Mouse (Mus musculus): ENCODE measurements around the gene Efna2.
"Not testable (repeated sequence)": the region's sequence is repeated elsewhere in the genome, so short reads cannot be mapped to it uniquely, and the experiment has no call there.

Efna2 gene

GRCm38 (mm10) chr10:80155277-80155676 is 24.0 kb upstream of the Efna2 start:
- DNase-seq: peak in 1 of 2 experiments; percentile 40

GRCm38 (mm10) chr10:80156002-80156751 is 23.1 kb upstream of the Efna2 start:
- DNase-seq: no peak

- DNase-seq: no peak
Observed at GRCm38 (mm10) chr10:80156752-80157053, 22.6 kb upstream of the Efna2 start.

GRCm38 (mm10) chr10:80157141-80157929 is 21.9 kb upstream of the Efna2 start:
- DNase-seq: no peak

DNA sequence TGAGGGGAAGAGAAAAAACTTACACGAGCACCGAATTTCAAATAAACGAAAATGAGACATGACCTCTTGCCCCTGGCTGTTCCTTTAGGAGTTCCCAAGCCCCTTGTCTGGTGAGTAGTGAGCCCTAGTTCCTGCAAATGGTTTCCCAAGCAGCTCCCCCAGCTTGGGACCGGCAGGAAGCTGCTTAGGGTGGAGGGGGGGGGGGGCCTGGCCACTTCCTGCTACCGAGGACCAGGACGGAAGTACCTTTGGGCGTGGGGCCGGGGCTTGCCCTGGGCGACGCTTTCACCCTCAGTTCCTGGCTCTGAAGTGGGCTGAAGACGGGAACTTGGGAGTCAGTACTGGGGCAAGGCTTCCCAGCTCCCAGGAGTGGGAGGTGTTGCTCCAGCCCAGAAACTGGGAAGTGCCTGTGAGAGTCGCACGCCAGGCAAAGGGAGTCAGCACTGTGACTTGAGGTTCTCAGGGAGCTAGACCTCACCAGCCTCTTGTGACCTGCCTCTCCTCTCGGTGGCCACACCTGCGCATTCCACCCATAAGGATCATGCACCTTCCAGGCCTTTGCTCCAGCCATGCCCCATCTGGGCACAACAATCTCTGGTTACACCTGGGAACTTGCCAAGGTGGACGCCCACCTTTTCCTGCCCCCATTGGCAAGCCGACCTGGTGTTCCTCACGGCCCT is 20.8 kb upstream of the Efna2 start:
- DNase-seq: peak in 1 of 2 experiments; percentile 51

GRCm38 (mm10) chr10:80159021-80159560 is 20.2 kb upstream of the Efna2 start:
- peak in 1 of 2 experiments; percentile 72 for DNase-seq

GRCm38 (mm10) chr10:80159561-80160454 is 19.5 kb upstream of the Efna2 start:
- peak; percentile 97 to 99 for DNase-seq

DNA sequence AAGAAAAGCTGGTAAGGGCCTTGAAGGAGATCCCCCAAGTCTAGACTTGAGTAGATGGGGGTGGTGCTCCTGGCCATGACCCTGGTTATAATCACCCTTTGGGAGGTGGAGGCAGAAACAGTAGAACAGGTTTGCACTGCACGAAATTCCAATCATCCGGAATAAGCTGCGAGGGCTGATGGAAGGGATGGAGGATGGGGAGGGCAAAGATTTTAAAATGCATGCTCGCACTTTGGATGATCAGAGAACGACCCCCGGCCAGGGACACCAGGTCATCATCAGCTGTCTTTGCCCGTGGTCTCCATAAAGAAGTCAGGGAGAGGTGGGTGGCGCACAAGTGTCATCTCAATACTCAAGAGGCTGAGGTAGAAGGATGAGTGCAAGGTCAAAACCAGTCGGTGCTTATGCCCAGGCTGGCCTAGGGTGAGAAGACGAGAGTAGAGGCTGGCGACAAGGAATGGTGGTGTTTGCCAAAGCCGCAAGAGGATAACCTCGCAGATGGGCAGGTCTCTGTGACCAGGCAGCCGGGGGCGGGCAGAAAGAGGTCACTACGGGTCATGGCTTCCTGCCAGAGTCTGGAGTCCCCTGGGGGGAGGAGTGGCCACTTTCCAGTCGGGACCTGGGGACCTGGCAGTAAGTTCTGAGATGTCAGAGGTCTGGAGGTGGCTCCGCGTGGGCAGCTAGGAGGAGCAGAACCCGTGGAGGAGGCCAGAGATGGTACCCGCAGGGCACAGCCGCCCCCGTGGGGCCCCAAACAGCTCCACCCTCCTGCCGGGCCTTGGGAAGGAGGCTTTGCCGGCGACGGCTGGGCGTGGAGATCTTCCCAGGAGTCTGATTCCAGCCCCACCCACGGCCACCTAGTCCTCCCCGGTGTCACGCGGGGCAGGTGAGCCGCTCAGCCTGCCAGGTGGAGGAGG is 18.6 kb upstream of the Efna2 start:
- DNase-seq: peak; percentile 75 to 80

- no peak for DNase-seq
Observed at GRCm38 (mm10) chr10:80161522-80162242, 17.6 kb upstream of the Efna2 start.

GRCm38 (mm10) chr10:80162243-80162608 is 17.1 kb upstream of the Efna2 start:
- DNase-seq: no peak

GRCm38 (mm10) chr10:80162716-80163299 is 16.5 kb upstream of the Efna2 start:
- DNase-seq: peak in 1 of 2 experiments; percentile 31

- DNase-seq: peak; percentile 44 to 46
Observed at GRCm38 (mm10) chr10:80163721-80164120, 15.6 kb upstream of the Efna2 start.

DNA sequence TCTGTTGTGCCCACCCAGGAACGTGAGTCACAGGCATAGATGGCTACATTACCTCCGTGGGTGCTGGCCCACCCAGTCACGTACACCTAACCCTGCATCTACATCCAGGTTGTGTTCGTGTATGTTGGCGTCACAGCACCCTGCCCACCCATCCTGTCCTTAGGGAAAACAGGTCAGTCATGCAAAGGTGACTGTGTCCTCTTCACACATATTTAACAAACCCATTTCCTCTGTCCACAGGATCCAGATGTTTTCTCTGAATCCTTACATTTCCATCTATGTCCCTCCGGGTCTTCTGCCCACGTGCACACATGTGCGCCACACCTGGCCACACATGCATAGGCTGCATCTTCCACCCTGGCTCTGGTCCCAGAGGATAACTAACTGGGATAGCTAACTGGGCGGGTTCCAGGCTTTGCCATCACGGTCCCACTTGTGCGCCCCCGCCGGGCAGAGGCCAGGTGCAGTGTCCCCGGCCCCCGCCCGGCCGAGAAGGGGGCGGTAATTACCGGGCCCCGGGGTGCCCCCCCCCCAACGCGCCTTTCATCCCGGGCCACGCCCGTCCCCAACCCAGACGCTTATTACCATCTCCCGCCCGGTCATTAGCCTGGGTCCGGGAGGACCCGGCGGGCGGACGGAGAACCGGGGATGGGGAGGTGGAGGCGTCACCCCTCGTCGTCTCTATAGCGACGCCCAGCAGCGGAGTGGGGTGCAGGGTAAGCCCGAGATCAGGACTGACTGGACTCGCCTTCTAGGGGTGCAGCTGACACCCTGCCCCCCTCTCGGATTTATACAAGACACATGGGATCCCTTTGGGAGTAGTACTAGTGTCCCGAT is 14.9 kb upstream of the Efna2 start:
- DNase-seq: peak in 1 of 2 experiments; percentile 76

- DNase-seq: peak; percentile 99
Observed at GRCm38 (mm10) chr10:80164998-80165344, 14.3 kb upstream of the Efna2 start.

DNA sequence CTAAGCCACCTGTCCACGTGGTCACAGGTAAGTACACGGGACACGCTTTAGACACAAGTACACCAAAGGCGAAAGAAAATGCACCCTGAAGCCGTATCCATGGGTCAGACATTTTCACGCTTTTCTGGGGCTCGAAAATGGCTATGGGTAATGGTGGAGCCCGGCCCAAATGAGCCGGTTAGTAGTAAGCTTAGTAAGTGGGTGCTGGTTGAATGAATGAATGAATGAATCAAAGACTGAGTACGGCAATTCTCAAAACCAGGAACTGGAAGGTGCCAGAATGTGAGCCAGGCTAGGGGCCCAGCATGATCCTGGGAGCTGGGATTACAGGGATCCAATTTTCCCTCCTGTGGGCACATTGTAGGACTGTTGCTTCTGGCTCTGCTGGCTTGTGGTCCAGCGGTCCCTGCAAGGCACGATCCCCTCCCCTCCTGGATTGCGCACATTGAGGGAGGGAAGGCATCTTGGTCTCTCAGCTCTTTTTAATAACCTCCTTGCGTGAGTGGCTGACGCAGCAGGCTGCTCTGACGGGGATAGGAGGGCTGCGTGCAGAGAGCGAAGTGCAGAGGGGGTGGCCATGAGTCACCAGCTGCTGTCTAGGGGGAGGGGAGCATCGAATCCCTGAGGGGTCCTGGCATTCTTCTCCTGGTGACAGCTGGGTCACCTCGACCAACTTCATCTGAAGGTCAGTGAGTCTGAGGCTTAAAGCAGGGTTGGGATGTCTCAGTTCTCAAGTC is 13.7 kb upstream of the Efna2 start, which contains the start of gene Cirbp:
Gene Cirbp, plus strand, starts transcription at position 594 of the 737 bp plus-strand sequence.
- DNase-seq: peak; percentile 61 to 69

- not testable (repeated sequence) for DNase-seq
Observed at GRCm38 (mm10) chr10:80166136-80166535, 13.1 kb upstream of the Efna2 start.

GRCm38 (mm10) chr10:80167460-80168037 is 11.7 kb upstream of the Efna2 start:
- DNase-seq: peak; percentile 99 to 100

Measured in cerebellum, postnatal 25 days (tissue).